Mouse (Mus musculus): Measurements from ENCODE around the gene Smarcd3.
A peak's percentile ranks its signal among the peaks of the same experiment; 100 is the strongest.

- TF ChIP-seq POLR2A (IDR thresholded peaks at IDR 0.05; ENCODE audit: control insufficient read depth, low read depth, low read length), result no peak
- peak; percentile 26; the same call in 1 of the 2 replicates for TF ChIP-seq CTCF (IDR thresholded peaks at IDR 0.05; ENCODE audit: control insufficient read depth, insufficient read depth, insufficient replicate concordance, low read depth, low read length)
Measured at GRCm38 (mm10) chr5:24636987-24637386, 12.8 kb upstream of the Smarcd3 start.

All from testis, adult 2 months (tissue).